Mouse (Mus musculus): Measurements from ENCODE around the gene Ripor2. TPM values are rescaled to one million over a fixed set of nuclear protein-coding genes. Genes with fewer than 3 reads are reported as not detected.

Ripor2 gene
- 4.2 TPM for polyA plus RNA-seq (2014; fragmentation: Illumina TruSeq; extraction: RNeasy Lipid Tissue Mini Kit (QIAGEN cat#74804); ENCODE audit: low read depth, low replicate concordance)

DNA sequence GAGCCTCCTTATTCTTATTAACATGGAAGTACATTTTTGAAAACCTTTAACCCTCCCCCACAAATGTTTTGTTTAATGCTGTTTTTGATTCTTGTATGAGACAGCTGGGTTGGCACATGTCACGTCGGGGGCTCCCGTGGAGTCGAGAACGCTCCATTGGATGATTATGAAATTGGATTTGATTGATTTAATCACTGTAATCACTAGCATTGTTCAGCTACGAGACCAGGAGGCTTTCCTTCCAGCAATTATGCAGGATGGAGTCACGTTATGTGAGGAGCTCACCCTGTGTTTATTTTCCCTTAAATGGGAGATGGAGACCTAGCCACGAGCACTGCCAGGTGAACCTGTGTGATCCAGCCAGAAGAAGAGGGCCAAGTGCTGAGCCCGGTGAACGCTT, at the start of gene Ripor2:
TSS of gene Ripor2 (plus strand) at position 357 of the 400 bp plus-strand sequence.

DNA sequence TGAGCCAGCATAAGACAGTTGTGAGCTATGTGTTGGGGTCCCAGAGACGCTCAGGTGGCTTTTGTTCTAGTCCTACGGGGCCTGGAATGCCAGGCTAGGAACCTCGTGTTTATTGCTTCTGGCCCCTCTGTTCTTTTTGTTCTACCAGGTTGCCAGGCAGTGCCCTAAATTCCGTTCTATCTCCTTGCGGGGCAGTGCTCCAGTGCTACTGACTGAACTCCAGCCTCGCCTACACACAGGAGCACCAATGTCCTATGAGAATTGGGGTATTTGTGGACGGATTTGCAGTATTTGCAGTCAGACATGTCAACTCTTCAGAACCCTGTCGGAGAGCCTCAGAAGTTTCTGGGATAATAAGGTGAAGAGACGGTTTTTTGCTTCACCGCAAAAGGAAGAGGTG, 159.0 kb downstream of the Ripor2 start, which contains the start of gene Armh2:
TSS of gene Armh2 (plus strand) at position 205 of the 400 bp plus-strand sequence.

DNA sequence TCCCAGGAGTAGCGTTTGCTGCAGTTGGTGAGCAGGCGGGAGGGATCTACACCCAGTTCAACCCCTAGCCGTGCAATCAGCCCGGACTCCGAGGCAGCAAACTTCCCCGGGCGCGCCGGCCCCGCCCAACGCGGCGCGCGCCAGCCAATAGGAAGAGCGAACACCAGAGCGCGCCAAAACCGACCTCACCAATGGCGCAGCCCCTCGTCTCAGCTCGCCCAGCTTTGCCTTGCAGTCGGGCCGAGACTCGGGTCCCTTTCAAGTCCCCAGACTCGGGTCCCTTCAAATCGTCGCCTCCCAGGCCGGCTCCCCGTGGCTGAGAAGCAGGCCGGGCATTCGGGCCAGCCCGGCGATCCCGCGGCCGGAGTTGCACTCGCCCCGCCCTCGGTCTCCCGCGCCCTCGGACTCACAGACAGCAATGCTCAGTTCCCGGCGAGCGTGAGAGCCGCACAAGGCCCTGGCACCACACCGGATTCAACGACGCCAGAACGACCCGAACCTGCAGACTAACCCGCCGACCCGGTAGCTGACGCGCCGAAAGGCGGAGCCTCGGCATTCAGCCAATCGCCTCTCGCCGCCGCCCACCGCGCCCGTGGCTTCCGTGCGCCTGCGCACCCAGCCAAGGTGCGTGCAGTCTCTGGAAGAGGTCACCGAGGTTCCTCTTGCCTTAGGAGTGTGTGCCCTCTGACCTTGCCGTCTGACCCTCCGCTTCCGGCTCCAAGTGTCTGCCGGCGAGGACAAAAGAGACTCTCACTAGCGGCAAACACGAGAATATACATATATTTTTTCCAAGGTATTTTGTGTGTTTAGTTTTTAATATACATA, 179.6 kb downstream of the Ripor2 start, which contains the start of gene Gmnn:
TSS of gene Gmnn (minus strand) at position 521 of the 825 bp plus-strand sequence.

Other genes with a start within 250 kb of the Ripor2 start
- 1.2 TPM for gene Armh2, start 159.0 kb downstream of the Ripor2 start, polyA plus RNA-seq (2014; fragmentation: Illumina TruSeq; extraction: RNeasy Lipid Tissue Mini Kit (QIAGEN cat#74804); ENCODE audit: low read depth, low replicate concordance)
- 8.1 TPM for gene Gmnn, start 179.7 kb downstream of the Ripor2 start, polyA plus RNA-seq (2014; fragmentation: Illumina TruSeq; extraction: RNeasy Lipid Tissue Mini Kit (QIAGEN cat#74804); ENCODE audit: low read depth, low replicate concordance)
- 104 TPM for gene BC005537, start 219.5 kb downstream of the Ripor2 start, polyA plus RNA-seq (2014; fragmentation: Illumina TruSeq; extraction: RNeasy Lipid Tissue Mini Kit (QIAGEN cat#74804); ENCODE audit: low read depth, low replicate concordance)
- gene Acot13, start 249.4 kb downstream of the Ripor2 start, polyA plus RNA-seq (2014; fragmentation: Illumina TruSeq; extraction: RNeasy Lipid Tissue Mini Kit (QIAGEN cat#74804); ENCODE audit: low read depth, low replicate concordance) = 78.9 TPM
- 20.7 TPM for gene Tdp2, start 249.5 kb downstream of the Ripor2 start, polyA plus RNA-seq (2014; fragmentation: Illumina TruSeq; extraction: RNeasy Lipid Tissue Mini Kit (QIAGEN cat#74804); ENCODE audit: low read depth, low replicate concordance)

All from adipose tissue, adult 10 weeks (tissue).